25 mouse cellular contexts compared by ENCODE assay signal in genomic region chr9:121784801-121785200, GRCm38 (mm10). TPM values are rescaled to one million over a fixed set of nuclear protein-coding genes. Genes with fewer than 3 reads are reported as not detected.
DNase-seq lines count a peak whose midpoint lies in the region; ATAC-seq and TF ChIP-seq lines count a peak whose summit lies in the region.
"Had no signal": no experiment of that assay in that cellular context is flagged by ENCODE, and none has a peak within 500 bp of the region (broad histone marks: within the 10 kb centered on the region; RNA-seq: fewer than 3 reads in every experiment).

No protein-coding gene starts in this region.

- ATAC-seq in heart, embryonic 15.5 days (replicated peaks; ENCODE audit: insufficient number of reproducible peaks, insufficient read depth, low FRiP score, low read depth): 0 out of 2 replicates have a peak, but pooled peaks have one; percentile 20
- ATAC-seq in heart, postnatal 0 days (ENCODE audit: insufficient read depth, low read depth): peak; percentile 36; the same call in 1 of the 2 replicates
- ATAC-seq: activated CD4-positive, CD25-positive, alpha-beta regulatory T cell, adult 4 months; CD4-positive, CD25-positive, alpha-beta regulatory T cell, adult 4 months; forebrain, embryonic 13.5 days; forebrain, embryonic 15.5 days; forebrain, postnatal 0 days; Patski had no signal

- no peak overlapping the region for H3K4me3 ChIP-seq in cerebellum, adult 2 months (replicated peaks; ENCODE audit: insufficient read depth, low read depth, low read length)
- H3K4me3 ChIP-seq in heart, embryonic 15.5 days: no peak overlapping the region
- no peak overlapping the region for H3K4me3 ChIP-seq in heart, postnatal 0 days (ENCODE audit: low read depth, low read length)
- H3K4me3 ChIP-seq: embryonic facial prominence, embryonic 10.5 days; embryonic facial prominence, embryonic 12.5 days; forebrain, embryonic 13.5 days; forebrain, embryonic 15.5 days had no signal

- H3K36me3 ChIP-seq in heart, embryonic 15.5 days: no peaks in the 10 kb centered on the region
- 0 out of 2 replicates have a peak, but pooled peaks cover 7% of the 10 kb centered on the region for H3K36me3 ChIP-seq in heart, postnatal 0 days (replicated peaks; ENCODE audit: control insufficient read depth, insufficient read depth, low read length)
- H3K36me3 ChIP-seq: embryonic facial prominence, embryonic 10.5 days; embryonic facial prominence, embryonic 12.5 days; forebrain, embryonic 15.5 days; G1E had no signal

- peak; percentile 33 to 38 for DNase-seq in cerebellum, postnatal 14 days
- DNase-seq in cerebellum, adult 2 months: no peak
- DNase-seq in heart, postnatal 10 days: no peak
- DNase-seq in heart, postnatal 0 days (ENCODE audit: low spot score): no peak
- DNase-seq in heart, postnatal 14 days: no peak
- DNase-seq: adrenal gland, adult 8-10 months; adrenal gland, postnatal 14 days; adrenal gland, postnatal 36 days; B cell, adult 2 months; cerebellum, adult 11-12 months; cerebellum, adult 8-10 months; cerebellum, adult 9-11 months; cerebellum, postnatal 25 days; forebrain, postnatal 0 days had no signal

- H3K9ac ChIP-seq in heart, embryonic 15.5 days: no peak overlapping the region
- no peak overlapping the region for H3K9ac ChIP-seq in heart, postnatal 0 days (replicated peaks; ENCODE audit: low read depth, low read length)
- H3K9ac ChIP-seq: embryonic facial prominence, embryonic 12.5 days; forebrain, embryonic 13.5 days; forebrain, embryonic 15.5 days; forebrain, postnatal 0 days had no signal

- H3K4me2 ChIP-seq in heart, embryonic 15.5 days: no peak overlapping the region
- H3K4me2 ChIP-seq in heart, postnatal 0 days (ENCODE audit: low read depth, low read length): no peak overlapping the region
- H3K4me2 ChIP-seq: embryonic facial prominence, embryonic 12.5 days; forebrain, embryonic 13.5 days; forebrain, embryonic 15.5 days had no signal

- no peak for TF ChIP-seq CTCF in cerebellum, adult 2 months (IDR thresholded peaks at IDR 0.05; ENCODE audit: borderline replicate concordance, insufficient read depth, low read depth, low read length)
- no peak for TF ChIP-seq CTCF in heart, postnatal 0 days (IDR thresholded peaks at IDR 0.05; ENCODE audit: low read depth)

- no peak overlapping the region for H3K27ac ChIP-seq in cerebellum, adult 2 months (ENCODE audit: insufficient read depth, low read length)
- H3K27ac ChIP-seq in heart, embryonic 15.5 days: no peak overlapping the region
- no peak overlapping the region for H3K27ac ChIP-seq in heart, postnatal 0 days (ENCODE audit: low read depth)
- H3K27ac ChIP-seq: embryonic facial prominence, embryonic 10.5 days; embryonic facial prominence, embryonic 12.5 days; forebrain, embryonic 13.5 days; forebrain, embryonic 15.5 days had no signal

- H3K4me1 ChIP-seq in cerebellum, adult 2 months (ENCODE audit: control insufficient read depth, insufficient read depth, low read length): no peaks in the 10 kb centered on the region
- peaks cover 9% of the 10 kb centered on the region; the same call in 1 of the 2 replicates for H3K4me1 ChIP-seq in heart, embryonic 15.5 days (replicated peaks)
- H3K4me1 ChIP-seq in heart, postnatal 0 days (ENCODE audit: control insufficient read depth, insufficient read depth): no peaks in the 10 kb centered on the region
- H3K4me1 ChIP-seq: embryonic facial prominence, embryonic 10.5 days; embryonic facial prominence, embryonic 12.5 days; forebrain, embryonic 15.5 days had no signal

- WGBS in cerebellum, adult 2 months: 48% methylated on average over 12 of the region's 12 CpGs
- 75% methylated on average over 12 of the region's 12 CpGs for WGBS in heart, embryonic 15.5 days
- WGBS in heart, postnatal 0 days: 72% methylated on average over 12 of the region's 12 CpGs

- intact Hi-C loops in heart, postnatal 10 days (cut with DNase I): no loop called here
- intact Hi-C loops in heart, postnatal 14 days (cut with DNase I): no loop called here

- no peak for TF ChIP-seq EP300 in heart, postnatal 0 days (IDR thresholded peaks at IDR 0.05; ENCODE audit: low read depth)

- TF ChIP-seq POLR2A in cerebellum, adult 2 months (IDR thresholded peaks at IDR 0.05; ENCODE audit: borderline replicate concordance, insufficient read depth, low read length): no peak

- H3K9me3 ChIP-seq in heart, embryonic 15.5 days (replicated peaks): no peaks in the 10 kb centered on the region
- no peaks in the 10 kb centered on the region for H3K9me3 ChIP-seq in heart, postnatal 0 days (replicated peaks; ENCODE audit: control insufficient read depth, low read length)
- H3K9me3 ChIP-seq: embryonic facial prominence, embryonic 10.5 days; embryonic facial prominence, embryonic 12.5 days; forebrain, embryonic 13.5 days; forebrain, embryonic 15.5 days; G1E had no signal

- no peaks in the 10 kb centered on the region for H3K27me3 ChIP-seq in cerebellum, adult 2 months (ENCODE audit: control insufficient read depth, insufficient read depth, low read length)
- peaks cover 22% of the 10 kb centered on the region for H3K27me3 ChIP-seq in heart, embryonic 15.5 days
- H3K27me3 ChIP-seq in heart, postnatal 0 days (ENCODE audit: control insufficient read depth, insufficient read depth, low read length): no peaks in the 10 kb centered on the region
- H3K27me3 ChIP-seq: Patski had no signal

RNA-seq across cellular contexts. Expression of gene Klhl40, which starts 7.4 kb away (rescaled TPM):
- polyA plus RNA-seq in cerebellum, adult 2 months (2012; rRNA removed): 0.29 and 0.51 TPM in 2 replicates
- 4.5 and 5.5 TPM in 2 replicates for polyA plus RNA-seq in heart, embryonic 15.5 days (2015; fragmentation: Nextera tagmentation; extraction: Ambion mirVana)
- total RNA-seq in heart, postnatal 10 days (2021): 10 to 100 TPM; 10.4 to 10.7 TPM
- 20.7 and 28.2 TPM in 2 replicates for total RNA-seq in heart, postnatal 0 days (2014; rRNA removed; ENCODE audit: low replicate concordance)
- polyA plus RNA-seq in heart, postnatal 0 days (2015; fragmentation: Nextera tagmentation; extraction: Ambion mirVana): 12.6 and 14.5 TPM in 2 replicates
- 1 to 10 TPM; 6.7 to 6.8 TPM for total RNA-seq in heart, postnatal 14 days (2021)
- total RNA-seq: adrenal gland, postnatal 14 days; CH12.LX; G1E had no signal
- polyA plus RNA-seq: activated CD4-positive, CD25-positive, alpha-beta regulatory T cell, adult 4 months; CD4-positive, CD25-positive, alpha-beta regulatory T cell, adult 4 months; G1E; Patski had no signal

RNA-seq across cellular contexts. Expression of gene Hhatl, which starts 7.5 kb away (rescaled TPM):
- 43.9 and 46.5 TPM in 2 replicates for polyA plus RNA-seq in cerebellum, adult 2 months (2012; rRNA removed)
- 17.5 and 18.3 TPM in 2 replicates for polyA plus RNA-seq in heart, embryonic 15.5 days (2015; fragmentation: Nextera tagmentation; extraction: Ambion mirVana)
- total RNA-seq in heart, postnatal 10 days (2021): 100 to 1,000 TPM; 111 to 112 TPM
- 62.3 and 75.4 TPM in 2 replicates for total RNA-seq in heart, postnatal 0 days (2014; rRNA removed; ENCODE audit: low replicate concordance)
- 52.7 and 53.0 TPM in 2 replicates for polyA plus RNA-seq in heart, postnatal 0 days (2015; fragmentation: Nextera tagmentation; extraction: Ambion mirVana)
- 100 to 1,000 TPM; 118 to 123 TPM for total RNA-seq in heart, postnatal 14 days (2021)
- total RNA-seq: adrenal gland, adult 18-20 months; adrenal gland, postnatal 14 days; adrenal gland, postnatal 36 days; CH12.LX; G1E had no signal
- polyA plus RNA-seq: activated CD4-positive, CD25-positive, alpha-beta regulatory T cell, adult 4 months; CD4-positive, CD25-positive, alpha-beta regulatory T cell, adult 4 months; embryonic facial prominence, embryonic 10.5 days; G1E; Patski had no signal

RNA-seq across cellular contexts. Expression of gene Zfp651, which starts 25.7 kb away (rescaled TPM):
- polyA plus RNA-seq in cerebellum, adult 2 months (2012; rRNA removed): 67.9 and 68.5 TPM in 2 replicates
- polyA plus RNA-seq in heart, embryonic 15.5 days (2015; fragmentation: Nextera tagmentation; extraction: Ambion mirVana): 18.2 and 23.0 TPM in 2 replicates
- 10 to 100 TPM; 89.0 to 98.3 TPM for total RNA-seq in heart, postnatal 10 days (2021)
- 34.5 and 69.3 TPM in 2 replicates for total RNA-seq in heart, postnatal 0 days (2014; rRNA removed; ENCODE audit: low replicate concordance)
- 12.1 and 13.2 TPM in 2 replicates for polyA plus RNA-seq in heart, postnatal 0 days (2015; fragmentation: Nextera tagmentation; extraction: Ambion mirVana)
- total RNA-seq in heart, postnatal 14 days (2021): 10 to 100 TPM; 89.4 to 91.9 TPM
- polyA plus RNA-seq: activated CD4-positive, CD25-positive, alpha-beta regulatory T cell, adult 4 months had no signal

RNA-seq across cellular contexts. Expression of gene Ccdc13, which starts 54.5 kb away (rescaled TPM):
- polyA plus RNA-seq in cerebellum, adult 2 months (2012; rRNA removed): 15.1 and 18.5 TPM in 2 replicates
- 0.23 TPM in 1 of 2 replicates, not detected in the other for polyA plus RNA-seq in heart, embryonic 15.5 days (2015; fragmentation: Nextera tagmentation; extraction: Ambion mirVana)
- total RNA-seq in heart, postnatal 10 days (2021): not detected
- not detected in 2 replicates for total RNA-seq in heart, postnatal 0 days (2014; rRNA removed; ENCODE audit: low replicate concordance)
- 0.34 and 0.41 TPM in 2 replicates for polyA plus RNA-seq in heart, postnatal 0 days (2015; fragmentation: Nextera tagmentation; extraction: Ambion mirVana)
- under 1 TPM in 1 of 2 experiments, not detected in 1; 0.38 TPM for total RNA-seq in heart, postnatal 14 days (2021)
- polyA plus RNA-seq: activated CD4-positive, CD25-positive, alpha-beta regulatory T cell, adult 4 months; CD4-positive, CD25-positive, alpha-beta regulatory T cell, adult 4 months had no signal

Comparison
In these comparisons a context has a peak if more than half of its experiments do, and no peak if none do; other contexts are left out.
1. DNase-seq: peak in cerebellum, postnatal 14 days (2 of 2); none in cerebellum, adult 2 months (0 of 2), heart, postnatal 10 days (0 of 2), heart, postnatal 0 days (single experiment) and heart, postnatal 14 days (0 of 2).